Mouse (Mus musculus): ENCODE data around the gene Cela3a. TPM values are rescaled to one million over a fixed set of nuclear protein-coding genes. Genes with fewer than 3 reads are reported as not detected.

The Cela3a gene
- total and polyA plus RNA-seq, 2 experiments from 2014 or later = not detected

DNA sequence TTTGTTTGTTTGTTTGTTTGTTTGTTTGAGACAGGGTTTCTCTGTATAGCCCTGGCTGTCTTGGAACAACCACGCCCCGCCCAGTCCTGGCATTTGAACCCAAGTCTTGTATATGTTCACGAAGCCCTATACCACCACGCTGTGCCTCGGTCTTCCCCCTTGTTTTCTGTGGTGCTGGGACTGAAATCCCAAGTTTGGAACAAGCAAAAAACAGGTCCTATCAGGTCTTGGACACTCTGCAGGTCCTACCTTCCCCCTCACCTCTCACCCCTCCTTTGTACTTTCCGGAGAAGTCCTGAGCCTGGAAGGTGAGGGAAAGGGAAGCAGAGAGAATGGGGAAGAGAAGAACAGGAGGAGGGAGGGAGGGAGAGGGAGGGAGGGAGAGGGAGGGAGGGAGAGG, 42.6 kb upstream of the Cela3a start:
- no peak overlapping the region for H3K27ac ChIP-seq
- TF ChIP-seq CTCF (IDR thresholded peaks at IDR 0.05; ENCODE audit: low read depth) = no peak
- H3K36me3 ChIP-seq (ENCODE audit: insufficient read depth, low read length) = no peaks in the 10 kb centered on the region
- 89% methylated on average over 6 of the region's 6 CpGs for WGBS
- H3K4me1 ChIP-seq (ENCODE audit: insufficient read depth, low read length) = no peaks in the 10 kb centered on the region
- H3K27me3 ChIP-seq (ENCODE audit: insufficient read depth, low read length) = no peaks in the 10 kb centered on the region
- no peaks in the 10 kb centered on the region for H3K9me3 ChIP-seq (ENCODE audit: low read length)
- DNase-seq (ENCODE audit: low spot score) (no peak), ATAC-seq (no peak)
- H3K4me2 ChIP-seq (ENCODE audit: low read depth, low read length) = no peak overlapping the region
- no peak overlapping the region for H3K9ac ChIP-seq (replicated peaks; ENCODE audit: low read length)
- no peak overlapping the region for H3K4me3 ChIP-seq (ENCODE audit: low read length)

DNA sequence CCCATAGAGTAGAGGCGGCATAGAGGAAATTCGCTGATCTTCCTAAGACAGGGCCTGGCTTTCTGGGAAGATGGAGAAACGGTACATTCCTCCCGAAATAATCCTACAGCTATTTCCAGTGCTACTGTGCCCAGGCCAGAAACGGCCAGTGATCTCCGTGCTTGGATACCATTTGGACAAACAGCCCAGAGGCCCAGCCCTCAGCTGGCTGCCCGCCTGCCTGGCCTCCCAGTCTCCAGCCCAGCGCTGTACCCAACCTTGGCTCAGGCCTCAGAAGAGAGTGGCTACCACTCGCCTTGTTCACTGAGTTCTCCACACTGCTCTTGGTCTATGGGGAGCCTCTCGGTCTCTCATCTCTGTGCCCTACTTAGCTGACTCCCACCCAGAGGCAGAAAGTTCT, 40.1 kb upstream of the Cela3a start:
- ATAC-seq = no peak
- no peak overlapping the region for H3K27ac ChIP-seq
- no peak overlapping the region for H3K4me3 ChIP-seq (ENCODE audit: low read length)
- no peak for DNase-seq (ENCODE audit: low spot score)
- WGBS = 69% methylated on average over 10 of the region's 10 CpGs
- no peak overlapping the region for H3K4me2 ChIP-seq (ENCODE audit: low read depth, low read length)
- TF ChIP-seq CTCF (IDR thresholded peaks at IDR 0.05; ENCODE audit: low read depth) = no peak
- no peak overlapping the region for H3K9ac ChIP-seq (replicated peaks; ENCODE audit: low read length)
- no peaks in the 10 kb centered on the region for H3K27me3 ChIP-seq (ENCODE audit: insufficient read depth, low read length)
- H3K9me3 ChIP-seq (ENCODE audit: low read length) = no peaks in the 10 kb centered on the region
- H3K36me3 ChIP-seq (ENCODE audit: insufficient read depth, low read length) = no peaks in the 10 kb centered on the region
- no peaks in the 10 kb centered on the region for H3K4me1 ChIP-seq (ENCODE audit: insufficient read depth, low read length)

- Histone ChIP-seq H3K9ac (replicated peaks; ENCODE audit: low read length) (no peak overlapping the region), H3K27ac (no peak overlapping the region), H3K4me3 (ENCODE audit: low read length) (no peak overlapping the region), H3K4me1 (ENCODE audit: insufficient read depth, low read length) (no peaks in the 10 kb centered on the region), H3K4me2 (ENCODE audit: low read depth, low read length) (no peak overlapping the region), H3K36me3 (ENCODE audit: insufficient read depth, low read length) (no peaks in the 10 kb centered on the region), H3K9me3 (ENCODE audit: low read length) (no peaks in the 10 kb centered on the region), H3K27me3 (ENCODE audit: insufficient read depth, low read length) (no peaks in the 10 kb centered on the region)
- 86% methylated on average over 2 of the region's 2 CpGs for WGBS
- no peak for DNase-seq (ENCODE audit: low spot score)
- no peak for TF ChIP-seq CTCF (IDR thresholded peaks at IDR 0.05; ENCODE audit: low read depth)
- ATAC-seq = no peak
These were observed 39.5 kb upstream of the Cela3a start for GRCm38 (mm10) chr4:137449132-137449531.

DNA sequence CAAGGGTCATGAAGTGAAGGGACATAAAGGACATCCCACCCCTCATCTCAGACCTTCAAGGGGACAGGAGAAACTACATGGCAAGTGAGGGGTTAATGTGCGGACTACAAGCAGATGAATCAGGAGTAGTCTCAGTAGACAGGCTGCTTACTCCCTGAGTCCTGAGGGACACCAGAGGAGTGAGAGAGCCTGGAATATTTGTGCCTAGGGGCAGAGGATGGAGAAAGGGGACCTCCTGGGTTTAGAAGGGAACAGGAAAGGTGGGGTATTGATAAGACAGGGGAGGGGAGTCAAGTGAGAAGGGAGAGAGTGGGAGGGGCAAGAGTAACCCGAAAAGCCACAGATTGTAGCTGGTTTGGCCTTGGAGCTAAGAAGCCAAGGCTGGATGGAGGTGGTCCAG, 39.0 kb upstream of the Cela3a start:
- H3K27me3 ChIP-seq (ENCODE audit: insufficient read depth, low read length) = no peaks in the 10 kb centered on the region
- H3K4me2 ChIP-seq (ENCODE audit: low read depth, low read length) = no peak overlapping the region
- no peak for ATAC-seq
- no peaks in the 10 kb centered on the region for H3K9me3 ChIP-seq (ENCODE audit: low read length)
- H3K9ac ChIP-seq (replicated peaks; ENCODE audit: low read length) = no peak overlapping the region
- H3K4me1 ChIP-seq (ENCODE audit: insufficient read depth, low read length) = no peaks in the 10 kb centered on the region
- H3K4me3 ChIP-seq (ENCODE audit: low read length) = no peak overlapping the region
- no peak for DNase-seq (ENCODE audit: low spot score)
- no peak for TF ChIP-seq CTCF (IDR thresholded peaks at IDR 0.05; ENCODE audit: low read depth)
- H3K27ac ChIP-seq = no peak overlapping the region
- WGBS = 44% methylated on average over 2 of the region's 2 CpGs
- no peaks in the 10 kb centered on the region for H3K36me3 ChIP-seq (ENCODE audit: insufficient read depth, low read length)

GRCm38 (mm10) chr4:137448197-137448596, 38.6 kb upstream of the Cela3a start:
- Histone ChIP-seq H3K4me2 (ENCODE audit: low read depth, low read length) (no peak overlapping the region), H3K36me3 (ENCODE audit: insufficient read depth, low read length) (no peaks in the 10 kb centered on the region), H3K27ac (no peak overlapping the region), H3K4me1 (ENCODE audit: insufficient read depth, low read length) (no peaks in the 10 kb centered on the region), H3K27me3 (ENCODE audit: insufficient read depth, low read length) (no peaks in the 10 kb centered on the region), H3K9ac (replicated peaks; ENCODE audit: low read length) (no peak overlapping the region), H3K9me3 (ENCODE audit: low read length) (no peaks in the 10 kb centered on the region), H3K4me3 (ENCODE audit: low read length) (no peak overlapping the region)
- peak; percentile 56 for DNase-seq (ENCODE audit: low spot score)
- ATAC-seq = no peak; the same call in 1 of the 2 replicates
- no peak for TF ChIP-seq CTCF (IDR thresholded peaks at IDR 0.05; ENCODE audit: low read depth)
- WGBS = 13% methylated on average over 6 of the region's 6 CpGs

DNA sequence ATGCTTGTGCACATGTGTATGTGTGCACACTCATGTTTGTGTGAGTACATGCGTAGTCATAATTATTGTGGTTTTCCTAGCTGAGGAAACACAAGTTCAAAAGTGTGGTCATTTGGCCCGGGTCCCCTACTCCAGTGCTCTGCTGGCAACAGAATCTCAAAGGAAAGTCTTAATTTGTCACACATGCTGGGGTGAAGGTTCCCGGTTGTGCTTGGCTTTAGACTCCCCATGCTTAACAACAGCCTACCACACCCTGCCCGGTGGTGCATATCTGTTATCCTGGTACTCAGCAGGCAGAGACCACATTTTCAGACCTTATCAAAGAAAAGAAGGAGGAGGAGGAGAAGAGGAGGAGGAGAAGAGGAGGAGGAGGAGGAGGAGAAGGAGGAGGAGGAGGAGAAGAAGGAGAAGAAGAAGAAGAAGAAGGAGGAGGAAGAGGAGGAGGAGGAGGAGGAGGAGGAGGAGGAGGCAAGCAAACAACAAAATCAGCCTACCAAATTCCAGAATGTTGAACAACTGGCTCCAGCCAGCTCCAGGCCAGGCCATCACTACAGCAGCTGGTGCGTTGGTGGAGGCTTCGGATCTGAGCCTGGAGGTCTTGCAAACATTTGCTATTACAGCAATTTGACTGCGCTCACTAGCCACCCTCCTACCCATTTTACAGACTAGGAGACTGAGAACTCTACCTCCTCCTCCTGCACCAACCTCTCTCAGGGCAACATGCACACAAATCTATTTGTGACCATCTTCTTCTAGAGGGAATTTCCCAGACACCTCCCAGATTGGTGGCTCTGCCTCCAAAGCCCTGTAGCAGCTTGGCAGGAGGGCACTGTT, 38.0 kb upstream of the Cela3a start:
- Histone ChIP-seq H3K27me3 (ENCODE audit: insufficient read depth, low read length) (no peaks in the 10 kb centered on the region), H3K4me1 (ENCODE audit: insufficient read depth, low read length) (no peaks in the 10 kb centered on the region), H3K9me3 (ENCODE audit: low read length) (no peaks in the 10 kb centered on the region), H3K9ac (replicated peaks; ENCODE audit: low read length) (no peak overlapping the region), H3K4me3 (ENCODE audit: low read length) (no peak overlapping the region), H3K4me2 (ENCODE audit: low read depth, low read length) (no peak overlapping the region), H3K27ac (no peak overlapping the region), H3K36me3 (ENCODE audit: insufficient read depth, low read length) (no peaks in the 10 kb centered on the region)
- ATAC-seq (no peak), DNase-seq (ENCODE audit: low spot score) (no peak)
- WGBS = 58% methylated on average over 7 of the region's 7 CpGs
- no peak for TF ChIP-seq CTCF (IDR thresholded peaks at IDR 0.05; ENCODE audit: low read depth)

GRCm38 (mm10) chr4:137445881-137446280, 36.3 kb upstream of the Cela3a start:
- no peak for ATAC-seq
- H3K4me3 ChIP-seq (ENCODE audit: low read length) = no peak overlapping the region

More at GRCm38 (mm10) chr4:137445881-137446280, 36.3 kb upstream of the Cela3a start:
- WGBS = 91% methylated on average over 4 of the region's 4 CpGs
- no peak overlapping the region for H3K4me2 ChIP-seq (ENCODE audit: low read depth, low read length)
- H3K36me3 ChIP-seq (ENCODE audit: insufficient read depth, low read length) = no peaks in the 10 kb centered on the region
- H3K9me3 ChIP-seq (ENCODE audit: low read length) = no peaks in the 10 kb centered on the region
- TF ChIP-seq CTCF (IDR thresholded peaks at IDR 0.05; ENCODE audit: low read depth) = no peak
- H3K9ac ChIP-seq (replicated peaks; ENCODE audit: low read length) = no peak overlapping the region
- H3K27ac ChIP-seq = no peak overlapping the region
- DNase-seq (ENCODE audit: low spot score) = no peak
- no peaks in the 10 kb centered on the region for H3K4me1 ChIP-seq (ENCODE audit: insufficient read depth, low read length)
- H3K27me3 ChIP-seq (ENCODE audit: insufficient read depth, low read length) = no peaks in the 10 kb centered on the region
